Mouse (Mus musculus) adrenal gland (tissue): ENCODE data around the gene Fmnl2.

ENCODE experiments used
- intact Hi-C: fragments of 180-260 bp; cut with DNase I; formaldehyde crosslinking; loops from one replicate; pipeline ENCODE4 v1.15.1; 2025
- long read RNA-seq, 2 experiments: library from polyadenylated mRNA; unstranded; transcript quantifications; one replicate each; pipeline ENCODE4 v2.0.0; 2020; ENCODE audit warnings: borderline replicate concordance in 1 of 2; ENCODE audit not compliant: insufficient replicate concordance in 1 of 2

Gene Fmnl2
- long read RNA-seq, experiment 1, partial matches to known transcripts: 0 of 5 reads
- long read RNA-seq, experiment 1, other reads (novel, unspliced or antisense): 5 of 5 reads
- long read RNA-seq, experiment 2, partial matches to known transcripts: 6 of 10 reads
- long read RNA-seq, experiment 2, other reads (novel, unspliced or antisense): 4 of 10 reads

GRCm38 (mm10) chr2:52857611-52858528 is at the start of gene Fmnl2:
Fmnl2 (plus strand) TSS chr2:52857860.
- intact Hi-C loops: loop anchor here (5.0 kb wide), 2 partner anchors 96 to 224 kb away; no protein-coding TSS in a partner anchor

- intact Hi-C loops: no loop called here
Observed at GRCm38 (mm10) chr2:52809988-52810387, 47.7 kb upstream of the Fmnl2 start.

- intact Hi-C loops: no loop called here
Observed at GRCm38 (mm10) chr2:52811691-52812090, 46.0 kb upstream of the Fmnl2 start.

DNA sequence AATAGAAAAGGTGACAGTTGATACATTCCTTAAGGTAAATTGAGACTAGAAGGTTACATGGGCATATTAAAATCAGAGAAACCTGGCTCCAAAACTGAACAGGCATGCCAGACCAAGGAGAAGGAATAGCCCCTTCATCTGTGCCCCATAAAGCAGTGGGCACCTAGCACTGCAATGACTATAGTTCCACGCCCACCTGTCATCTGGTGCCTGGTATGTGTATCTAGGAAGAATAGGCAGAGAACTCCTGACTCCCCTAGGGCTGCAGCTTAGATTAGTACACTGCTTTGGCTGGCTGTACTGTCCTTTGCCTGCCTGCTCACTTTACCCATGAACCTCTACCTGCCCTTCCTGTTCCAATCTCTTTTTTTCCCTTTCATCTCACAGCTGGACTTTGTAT is 40.3 kb upstream of the Fmnl2 start:
- intact Hi-C loops: no loop called here

DNA sequence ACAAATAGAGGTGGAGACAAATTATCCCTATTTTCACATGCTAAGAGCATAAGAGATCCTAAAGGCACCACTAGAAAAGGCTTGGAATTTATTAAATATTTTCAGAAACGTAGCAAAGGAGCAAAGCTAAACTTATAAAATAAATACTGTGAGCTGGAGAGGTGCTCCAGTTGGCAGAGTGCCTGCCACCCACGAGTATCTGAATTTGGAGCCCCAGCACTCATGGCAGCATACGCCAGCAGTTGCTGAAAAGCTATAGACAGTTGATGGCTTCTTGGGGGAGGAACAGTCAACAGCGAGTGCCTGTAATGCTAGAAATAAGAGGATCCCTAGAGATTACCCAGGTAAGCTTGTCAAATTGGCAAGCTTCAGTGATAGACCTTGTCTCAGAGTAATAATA is 38.7 kb upstream of the Fmnl2 start:
- intact Hi-C loops: no loop called here

GRCm38 (mm10) chr2:52822214-52822613 is 35.4 kb upstream of the Fmnl2 start:
- intact Hi-C loops: no loop called here

DNA sequence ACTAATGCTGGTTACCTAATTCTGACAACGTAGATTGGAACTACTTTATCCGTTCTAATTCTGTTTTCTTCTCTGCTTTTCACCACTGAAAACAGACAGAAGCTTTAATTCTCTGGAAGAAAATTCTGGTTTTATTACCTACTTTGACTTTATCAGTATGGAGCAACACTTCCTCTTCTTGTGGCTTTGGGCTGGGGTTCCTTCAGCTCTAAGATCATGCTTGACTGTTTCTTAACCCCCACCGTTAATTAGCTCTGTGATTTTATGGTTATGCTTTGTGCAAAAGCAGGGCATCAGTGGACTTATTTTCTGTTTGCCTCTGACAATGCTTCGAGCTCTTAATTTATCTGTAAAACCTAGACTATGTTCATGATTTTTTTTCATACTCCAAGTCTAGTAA is 29.6 kb upstream of the Fmnl2 start:
- intact Hi-C loops: no loop called here

- intact Hi-C loops: no loop called here
Observed at GRCm38 (mm10) chr2:52830513-52830912, 27.1 kb upstream of the Fmnl2 start.

GRCm38 (mm10) chr2:52831585-52831984 is 26.1 kb upstream of the Fmnl2 start:
- intact Hi-C loops: no loop called here

GRCm38 (mm10) chr2:52835726-52836125 is 21.9 kb upstream of the Fmnl2 start:
- intact Hi-C loops: no loop called here

GRCm38 (mm10) chr2:52839074-52839473 is 18.6 kb upstream of the Fmnl2 start:
- intact Hi-C loops: no loop called here

DNA sequence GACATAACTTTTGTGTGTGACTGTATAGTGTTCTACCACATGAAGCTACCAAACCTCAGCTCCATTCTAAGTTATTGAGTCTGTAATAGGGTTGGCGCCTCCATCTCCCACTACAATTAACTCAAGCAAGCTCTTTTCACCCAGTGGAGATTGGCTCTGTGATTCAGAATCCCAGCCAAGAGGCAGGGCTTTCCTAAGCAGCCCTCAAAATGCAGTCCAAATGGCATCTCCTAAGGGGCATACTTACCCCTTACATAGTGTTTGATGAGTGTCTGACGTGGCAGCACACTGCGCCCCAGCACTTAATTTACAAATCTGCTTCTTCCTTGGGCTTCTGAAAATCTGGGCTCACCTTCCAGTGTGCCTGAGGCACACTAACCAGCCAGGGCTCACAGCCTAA is 17.8 kb upstream of the Fmnl2 start:
- intact Hi-C loops: no loop called here

- intact Hi-C loops: no loop called here
Observed at GRCm38 (mm10) chr2:52843861-52844260, 13.8 kb upstream of the Fmnl2 start.

GRCm38 (mm10) chr2:52844936-52845752 is 12.5 kb upstream of the Fmnl2 start:
- intact Hi-C loops: no loop called here

- intact Hi-C loops: no loop called here
Observed at GRCm38 (mm10) chr2:52846506-52846905, 11.2 kb upstream of the Fmnl2 start.

GRCm38 (mm10) chr2:52849092-52849491 is 8.6 kb upstream of the Fmnl2 start:
- intact Hi-C loops: no loop called here

GRCm38 (mm10) chr2:52858529-52859465 is 1.1 kb downstream of the Fmnl2 start:
- intact Hi-C loops: loop anchor here (5.0 kb wide), 2 partner anchors 96 to 224 kb away; no protein-coding TSS in a partner anchor

- intact Hi-C loops: loop anchor here (5.0 kb wide), 2 partner anchors 97 to 223 kb away; no protein-coding TSS in a partner anchor
Observed at GRCm38 (mm10) chr2:52859466-52859840, 1.8 kb downstream of the Fmnl2 start.

- intact Hi-C loops: loop anchor here (5.0 kb wide), 1 partner anchor 142 kb away; no protein-coding TSS in a partner anchor
Observed at GRCm38 (mm10) chr2:52860111-52860775, 2.6 kb downstream of the Fmnl2 start.
